Comparison of ENCODE assay signal across 27 mouse cellular contexts in genomic region chr8:125075389-125075788, GRCm38 (mm10). TPM values are rescaled to one million over a fixed set of nuclear protein-coding genes. Genes with fewer than 3 reads are reported as not detected.
"Had no signal": no experiment of that assay in that cellular context is flagged by ENCODE, and none has a peak within 500 bp of the region (broad histone marks: within the 10 kb centered on the region; RNA-seq: fewer than 3 reads in every experiment).

No protein-coding gene starts in this region.

- H3K4me1 ChIP-seq: embryonic facial prominence, embryonic 12.5 days; embryonic facial prominence, embryonic 15.5 days had no signal

- H3K9me3 ChIP-seq: embryonic facial prominence, embryonic 10.5 days; embryonic facial prominence, embryonic 12.5 days; embryonic facial prominence, embryonic 13.5 days; embryonic facial prominence, embryonic 15.5 days; forebrain, embryonic 10.5 days; forebrain, embryonic 12.5 days; forebrain, embryonic 13.5 days; forebrain, embryonic 15.5 days; heart, embryonic 10.5 days had no signal

- H3K4me2 ChIP-seq: embryonic facial prominence, embryonic 12.5 days; embryonic facial prominence, embryonic 13.5 days; embryonic facial prominence, embryonic 15.5 days; forebrain, embryonic 12.5 days; forebrain, embryonic 13.5 days; forebrain, embryonic 15.5 days had no signal

- H3K36me3 ChIP-seq: embryonic facial prominence, embryonic 10.5 days; embryonic facial prominence, embryonic 12.5 days; embryonic facial prominence, embryonic 13.5 days; embryonic facial prominence, embryonic 15.5 days; forebrain, embryonic 10.5 days; forebrain, embryonic 12.5 days; forebrain, embryonic 15.5 days; heart, embryonic 10.5 days had no signal

- H3K27ac ChIP-seq: embryonic facial prominence, embryonic 10.5 days; embryonic facial prominence, embryonic 12.5 days; embryonic facial prominence, embryonic 13.5 days; embryonic facial prominence, embryonic 15.5 days; forebrain, embryonic 10.5 days; forebrain, embryonic 12.5 days; forebrain, embryonic 13.5 days; forebrain, embryonic 15.5 days; gastrocnemius, adult 2 months; heart, adult 2 months had no signal

- H3K4me3 ChIP-seq: embryonic facial prominence, embryonic 10.5 days; embryonic facial prominence, embryonic 12.5 days; embryonic facial prominence, embryonic 13.5 days; embryonic facial prominence, embryonic 15.5 days; erythroblast, embryonic 14.5 days; forebrain, embryonic 10.5 days; forebrain, embryonic 12.5 days; forebrain, embryonic 13.5 days; forebrain, embryonic 15.5 days; gastrocnemius, adult 2 months; heart, adult 2 months; heart, embryonic 10.5 days had no signal

- ATAC-seq: forebrain, embryonic 13.5 days; forebrain, embryonic 14.5 days; forebrain, embryonic 15.5 days; forebrain, embryonic 16.5 days; forebrain, postnatal 0 days had no signal

- H3K9ac ChIP-seq: embryonic facial prominence, embryonic 12.5 days; embryonic facial prominence, embryonic 13.5 days; embryonic facial prominence, embryonic 15.5 days; forebrain, embryonic 12.5 days; forebrain, embryonic 13.5 days; forebrain, embryonic 15.5 days; forebrain, postnatal 0 days had no signal

- H3K27me3 ChIP-seq: embryonic facial prominence, embryonic 12.5 days; embryonic facial prominence, embryonic 13.5 days; embryonic facial prominence, embryonic 15.5 days; forebrain, embryonic 12.5 days; forebrain, embryonic 13.5 days; forebrain, embryonic 15.5 days had no signal

- DNase-seq: cerebellum, adult 9-10 months; cerebellum, adult 9-11 months; cerebellum, postnatal 10 days; cerebellum, postnatal 14 days; cerebellum, postnatal 25 days; cerebellum, postnatal 36 days; embryo, embryonic 11 days; forebrain, postnatal 0 days; gastrocnemius, adult 2 months; gastrocnemius, postnatal 10 days; gastrocnemius, postnatal 14 days; gastrocnemius, postnatal 25 days; gastrocnemius, postnatal 36 days; heart, adult 18-20 months; heart, adult 2 months had no signal

RNA-seq across cellular contexts. Expression of gene Disc1, which starts 21.4 kb away (rescaled TPM):
- polyA plus RNA-seq: erythroblast, embryonic 14.5 days had no signal
